Mouse (Mus musculus): ENCODE data around the gene Hpdl.

GRCm38 (mm10) chr4:116849901-116850300, 28.4 kb upstream of the Hpdl start:
- TF ChIP-seq GATA1 (IDR thresholded peaks at IDR 0.05; ENCODE audit: low read length): no peak
- TF ChIP-seq TAL1 (IDR thresholded peaks at IDR 0.05; ENCODE audit: low read length): no peak
